Mouse (Mus musculus): ENCODE measurements at regions not wholly inside any gene's neighbourhood (a gene's known extent, or its start where the extent isn't known, plus 50 kb on each side); places are given as distances from the start of the nearest gene placed in this dataset.

DNA sequence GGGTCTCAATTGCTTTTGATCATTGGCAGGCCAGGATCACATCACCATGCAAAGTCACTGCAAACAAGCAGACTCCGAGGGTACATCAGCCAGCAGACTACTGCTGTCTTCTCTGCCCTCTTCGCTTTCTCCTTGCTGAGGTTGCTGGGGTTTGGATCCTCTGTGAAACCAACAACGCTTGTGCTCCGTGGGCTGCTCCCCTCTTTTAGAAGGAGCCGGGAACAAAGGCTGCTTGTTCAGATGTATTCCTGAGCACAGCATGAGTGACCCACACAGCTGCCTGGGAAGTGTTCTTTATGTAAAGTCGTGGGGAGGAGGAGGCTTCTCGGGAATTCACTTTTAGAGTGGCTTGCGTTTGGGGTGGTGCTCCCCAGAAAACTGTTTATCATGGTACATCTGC lies 134.7 kb downstream of the Snx10 start:
- Histone ChIP-seq H3K4me1 (ENCODE audit: control insufficient read depth, insufficient read depth, low read length) (no peaks in the 10 kb centered on the region), H3K36me3 (ENCODE audit: control insufficient read depth, insufficient read depth, low read length, poor library complexity, severe bottlenecking) (no peaks in the 10 kb centered on the region), H3K9me3 (replicated peaks; ENCODE audit: control insufficient read depth, insufficient read depth, low read length, poor library complexity, severe bottlenecking) (0 out of 2 replicates have a peak, but pooled peaks cover 4% of the 10 kb centered on the region), H3K27me3 (ENCODE audit: control insufficient read depth, insufficient read depth, low read length, poor library complexity, severe bottlenecking) (no peaks in the 10 kb centered on the region), H3K9ac (ENCODE audit: low read depth, poor library complexity, severe bottlenecking) (no peak overlapping the region), H3K27ac (ENCODE audit: insufficient read depth, low read length) (no peak overlapping the region), H3K4me3 (ENCODE audit: low read depth, low read length) (no peak overlapping the region)
- TF ChIP-seq EP300 (IDR thresholded peaks at IDR 0.05; ENCODE audit: insufficient read depth, low read depth, low read length) (no peak), POLR2A (IDR thresholded peaks at IDR 0.05; ENCODE audit: insufficient read depth, low read length) (no peak), CTCF (IDR thresholded peaks at IDR 0.05; ENCODE audit: low read depth, low read length) (no peak)

GRCm38 (mm10) chr6:51663178-51663577 lies 139.5 kb downstream of the Snx10 start:
- no peak overlapping the region for H3K4me3 ChIP-seq (ENCODE audit: low read depth, low read length)
- H3K36me3 ChIP-seq (ENCODE audit: control insufficient read depth, insufficient read depth, low read length, poor library complexity, severe bottlenecking), result no peaks in the 10 kb centered on the region
- H3K4me1 ChIP-seq (ENCODE audit: control insufficient read depth, insufficient read depth, low read length), result no peaks in the 10 kb centered on the region
- H3K27ac ChIP-seq (ENCODE audit: insufficient read depth, low read length), result no peak overlapping the region
- H3K9me3 ChIP-seq (replicated peaks; ENCODE audit: control insufficient read depth, insufficient read depth, low read length, poor library complexity, severe bottlenecking), result peaks cover 15% of the 10 kb centered on the region; the same call in 1 of the 2 replicates
- no peak overlapping the region for H3K9ac ChIP-seq (ENCODE audit: low read depth, poor library complexity, severe bottlenecking)
- no peaks in the 10 kb centered on the region for H3K27me3 ChIP-seq (ENCODE audit: control insufficient read depth, insufficient read depth, low read length, poor library complexity, severe bottlenecking)
- TF ChIP-seq CTCF (IDR thresholded peaks at IDR 0.05; ENCODE audit: low read depth, low read length) (no peak), POLR2A (IDR thresholded peaks at IDR 0.05; ENCODE audit: insufficient read depth, low read length) (no peak), EP300 (IDR thresholded peaks at IDR 0.05; ENCODE audit: insufficient read depth, low read depth, low read length) (no peak)

DNA sequence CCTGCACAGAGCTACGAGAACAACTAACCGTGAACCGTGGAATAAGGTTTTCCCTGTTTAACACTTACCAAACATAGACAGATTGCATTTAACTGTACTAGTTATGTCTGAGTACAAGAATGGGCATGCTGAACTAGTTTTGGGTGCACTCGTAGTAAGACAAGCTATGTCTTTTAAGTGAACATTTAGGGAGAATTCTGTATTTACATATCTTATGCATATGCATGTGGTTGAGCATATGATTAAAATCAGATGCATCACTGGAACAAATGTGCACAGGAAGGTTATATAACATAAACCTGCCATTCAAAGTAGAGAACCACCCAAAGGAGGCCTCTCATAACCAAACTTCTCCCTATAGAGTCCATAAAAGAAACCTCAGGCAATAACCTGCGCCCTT lies 140.3 kb downstream of the Snx10 start:
- H3K9me3 ChIP-seq (replicated peaks; ENCODE audit: control insufficient read depth, insufficient read depth, low read length, poor library complexity, severe bottlenecking), result peaks cover 15% of the 10 kb centered on the region; the same call in 1 of the 2 replicates
- H3K36me3 ChIP-seq (ENCODE audit: control insufficient read depth, insufficient read depth, low read length, poor library complexity, severe bottlenecking), result no peaks in the 10 kb centered on the region
- H3K27ac ChIP-seq (ENCODE audit: insufficient read depth, low read length), result no peak overlapping the region
- no peaks in the 10 kb centered on the region for H3K27me3 ChIP-seq (ENCODE audit: control insufficient read depth, insufficient read depth, low read length, poor library complexity, severe bottlenecking)
- H3K9ac ChIP-seq (ENCODE audit: low read depth, poor library complexity, severe bottlenecking), result no peak overlapping the region
- H3K4me3 ChIP-seq (ENCODE audit: low read depth, low read length), result no peak overlapping the region
- no peaks in the 10 kb centered on the region for H3K4me1 ChIP-seq (ENCODE audit: control insufficient read depth, insufficient read depth, low read length)
- TF ChIP-seq CTCF (IDR thresholded peaks at IDR 0.05; ENCODE audit: low read depth, low read length) (no peak), EP300 (IDR thresholded peaks at IDR 0.05; ENCODE audit: insufficient read depth, low read depth, low read length) (no peak), POLR2A (IDR thresholded peaks at IDR 0.05; ENCODE audit: insufficient read depth, low read length) (no peak)

- TF ChIP-seq EP300 (IDR thresholded peaks at IDR 0.05; ENCODE audit: insufficient read depth, low read depth, low read length) (no peak), CTCF (IDR thresholded peaks at IDR 0.05; ENCODE audit: low read depth, low read length) (no peak), POLR2A (IDR thresholded peaks at IDR 0.05; ENCODE audit: insufficient read depth, low read length) (no peak)
- H3K27ac ChIP-seq (ENCODE audit: insufficient read depth, low read length), result no peak overlapping the region
- no peaks in the 10 kb centered on the region for H3K27me3 ChIP-seq (ENCODE audit: control insufficient read depth, insufficient read depth, low read length, poor library complexity, severe bottlenecking)
Measured at GRCm38 (mm10) chr6:51667022-51667421, 143.3 kb downstream of the Snx10 start.

DNA sequence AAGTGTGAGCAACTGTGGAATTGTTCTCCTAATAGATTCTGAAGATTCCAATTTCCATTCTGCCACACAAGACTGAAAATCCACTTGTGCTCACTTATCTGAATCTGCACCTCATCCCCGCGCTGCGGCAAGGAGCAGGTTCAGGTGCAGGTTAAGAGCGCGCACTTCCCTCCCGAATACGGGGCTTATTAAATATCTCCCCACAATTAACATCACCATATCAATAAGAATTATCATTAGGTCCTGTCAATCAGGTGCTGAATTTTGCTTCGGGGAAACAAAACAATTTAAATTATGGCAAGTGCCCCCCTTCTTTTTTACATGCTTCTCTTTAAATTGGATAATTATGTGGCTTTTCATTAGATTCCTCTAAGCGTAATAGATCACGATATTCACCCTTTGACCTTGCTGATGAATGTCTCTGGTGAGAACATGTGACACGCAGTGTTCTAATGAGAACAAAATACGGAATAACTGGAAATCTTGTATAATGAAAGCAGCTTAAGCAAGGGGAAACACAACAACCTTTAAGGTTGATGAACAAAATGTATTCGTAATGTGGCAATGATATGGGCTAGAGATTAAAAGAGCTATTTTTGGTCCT lies 151.7 kb downstream of the Snx10 start:
- TF ChIP-seq CTCF (IDR thresholded peaks at IDR 0.05; ENCODE audit: low read depth, low read length) (no peak), POLR2A (IDR thresholded peaks at IDR 0.05; ENCODE audit: insufficient read depth, low read length) (no peak), EP300 (IDR thresholded peaks at IDR 0.05; ENCODE audit: insufficient read depth, low read depth, low read length) (no peak)
- no peaks in the 10 kb centered on the region for H3K9me3 ChIP-seq (replicated peaks; ENCODE audit: control insufficient read depth, insufficient read depth, low read length, poor library complexity, severe bottlenecking)
- no peak overlapping the region for H3K4me3 ChIP-seq (ENCODE audit: low read depth, low read length)
- no peak overlapping the region for H3K27ac ChIP-seq (ENCODE audit: insufficient read depth, low read length)
- H3K27me3 ChIP-seq (ENCODE audit: control insufficient read depth, insufficient read depth, low read length, poor library complexity, severe bottlenecking), result no peaks in the 10 kb centered on the region
- H3K36me3 ChIP-seq (ENCODE audit: control insufficient read depth, insufficient read depth, low read length, poor library complexity, severe bottlenecking), result no peaks in the 10 kb centered on the region
- no peaks in the 10 kb centered on the region for H3K4me1 ChIP-seq (ENCODE audit: control insufficient read depth, insufficient read depth, low read length)
- H3K9ac ChIP-seq (ENCODE audit: low read depth, poor library complexity, severe bottlenecking), result no peak overlapping the region

More at GRCm38 (mm10) chr6:51667022-51667421, 143.3 kb downstream of the Snx10 start:
- Histone ChIP-seq H3K9me3 (replicated peaks; ENCODE audit: control insufficient read depth, insufficient read depth, low read length, poor library complexity, severe bottlenecking) (peaks cover 15% of the 10 kb centered on the region; the same call in 1 of the 2 replicates), H3K9ac (ENCODE audit: low read depth, poor library complexity, severe bottlenecking) (no peak overlapping the region), H3K4me1 (ENCODE audit: control insufficient read depth, insufficient read depth, low read length) (no peaks in the 10 kb centered on the region), H3K36me3 (ENCODE audit: control insufficient read depth, insufficient read depth, low read length, poor library complexity, severe bottlenecking) (no peaks in the 10 kb centered on the region), H3K4me3 (ENCODE audit: low read depth, low read length) (no peak overlapping the region)

DNA sequence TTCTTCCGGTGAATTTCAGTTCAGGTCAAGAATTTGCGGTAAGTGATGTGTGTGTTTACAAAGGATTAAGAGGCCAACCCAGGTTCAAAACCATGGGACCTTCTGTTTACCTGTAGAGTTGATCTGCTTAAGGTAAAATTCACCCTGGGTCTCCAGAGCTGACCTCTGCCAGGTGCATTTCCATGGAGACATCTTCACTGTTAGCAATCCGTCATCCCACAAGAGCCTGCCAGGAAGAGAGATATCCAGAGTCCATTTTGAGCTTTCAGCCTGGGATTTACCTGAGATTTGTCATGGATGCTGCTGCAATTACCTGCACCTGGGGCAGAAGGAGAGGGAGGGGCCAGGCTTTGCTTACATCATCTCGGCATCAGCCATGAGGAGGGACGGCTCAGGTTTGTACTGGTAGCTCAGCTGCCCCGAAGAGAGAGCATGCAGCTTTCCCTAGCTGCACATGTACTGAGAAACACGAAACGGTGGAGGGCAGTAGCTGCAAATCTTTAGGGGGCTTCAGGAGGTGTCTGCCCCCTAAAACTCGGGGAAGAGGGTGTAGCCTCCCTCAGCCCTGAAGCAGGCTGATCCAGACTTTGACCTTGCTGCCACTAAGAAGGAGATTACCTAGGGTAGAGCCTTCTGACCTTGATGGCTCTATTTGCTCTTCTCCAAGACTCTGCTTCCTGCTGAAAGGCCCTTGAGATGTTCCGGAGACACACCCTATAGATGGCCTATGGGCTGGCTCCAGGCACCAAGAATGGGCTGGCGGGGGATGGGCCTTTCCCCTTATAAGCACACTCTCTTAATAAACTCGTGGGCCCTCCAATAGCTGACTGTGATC lies 153.7 kb downstream of the Snx10 start:
- H3K36me3 ChIP-seq (ENCODE audit: control insufficient read depth, insufficient read depth, low read length, poor library complexity, severe bottlenecking), result no peaks in the 10 kb centered on the region
- H3K27me3 ChIP-seq (ENCODE audit: control insufficient read depth, insufficient read depth, low read length, poor library complexity, severe bottlenecking), result no peaks in the 10 kb centered on the region
- H3K4me3 ChIP-seq (ENCODE audit: low read depth, low read length), result no peak overlapping the region
- no peak overlapping the region for H3K9ac ChIP-seq (ENCODE audit: low read depth, poor library complexity, severe bottlenecking)
- TF ChIP-seq CTCF (IDR thresholded peaks at IDR 0.05; ENCODE audit: low read depth, low read length) (no peak), EP300 (IDR thresholded peaks at IDR 0.05; ENCODE audit: insufficient read depth, low read depth, low read length) (no peak), POLR2A (IDR thresholded peaks at IDR 0.05; ENCODE audit: insufficient read depth, low read length) (no peak)
- no peaks in the 10 kb centered on the region for H3K9me3 ChIP-seq (replicated peaks; ENCODE audit: control insufficient read depth, insufficient read depth, low read length, poor library complexity, severe bottlenecking)
- no peaks in the 10 kb centered on the region for H3K4me1 ChIP-seq (ENCODE audit: control insufficient read depth, insufficient read depth, low read length)
- H3K27ac ChIP-seq (ENCODE audit: insufficient read depth, low read length), result no peak overlapping the region

Data from ES-Bruce4 (cell line).